Mouse (Mus musculus) CH12.LX (cell line): ENCODE measurements around the gene Cirbp.

Experiments
- CTCF ChIP-seq, 2 experiments: IDR thresholded peaks in 1 of 2; conservative IDR thresholded peaks in 1 of 2; 2 replicates each; pipeline ENCODE4 v1.5.1; 2011 to 2012; ENCODE audit warnings: low read depth in 2 of 2, low read length in 2 of 2, improper control_type of control experiment in 1 of 2, inconsistent platforms in 1 of 2, mild to moderate bottlenecking in 1 of 2, moderate library complexity in 1 of 2
- E2F4 ChIP-seq: IDR thresholded peaks from 2 replicates; pipeline ENCODE4 v1.6.1; 2011; ENCODE audit warnings: low read depth, low read length, improper control_type of control experiment; ENCODE audit not compliant: insufficient replicate concordance
- POLR2AphosphoS2 ChIP-seq: IDR thresholded peaks from 2 replicates; pipeline ENCODE4 v1.6.1; 2011; ENCODE audit warnings: low read depth, low read length, improper control_type of control experiment

GRCm38 (mm10) chr10:80177441-80178279, 11.9 kb downstream of the Cirbp start:
- no peak for TF ChIP-seq POLR2AphosphoS2
- TF ChIP-seq CTCF (conservative IDR thresholded peaks at IDR 0.05 in 1 of 2, IDR thresholded peaks at IDR 0.05 in 1 of 2; ENCODE audit: low read depth in 2 of 2, low read length in 2 of 2): no peak
- no peak for TF ChIP-seq E2F4
